Mouse (Mus musculus): ENCODE measurements around the gene Vwa7. TPM values are rescaled to one million over a fixed set of nuclear protein-coding genes. Genes with fewer than 3 reads are reported as not detected.
"Not testable (repeated sequence)": the region's sequence is repeated elsewhere in the genome, so short reads cannot be mapped to it uniquely, and the experiment has no call there.

The Vwa7 gene
- 0.38 and 0.45 TPM in 2 replicates for total RNA-seq (2017)

DNA sequence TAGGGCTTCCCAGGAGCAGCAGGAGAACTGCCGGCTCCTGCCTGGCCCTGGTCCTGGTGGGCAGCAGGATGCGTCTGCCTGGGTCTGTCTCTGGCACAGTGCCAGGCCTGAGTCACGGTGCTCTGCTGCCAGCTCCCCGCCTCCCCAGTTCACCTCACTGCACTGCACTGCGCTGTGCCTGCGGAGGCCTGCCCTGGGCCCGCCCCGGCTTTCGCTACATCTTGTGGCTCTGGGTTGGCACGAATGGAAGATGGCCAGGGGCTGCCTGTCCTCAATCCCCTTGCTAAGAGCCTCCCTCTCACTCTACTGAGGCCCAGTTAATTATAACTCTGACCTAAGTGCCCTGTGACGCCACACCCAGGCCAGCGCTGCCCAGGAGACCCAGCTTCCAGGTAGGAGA is at the start of gene Vwa7:
TSS of gene Vwa7 (plus strand) at position 204 of the 400 bp plus-strand sequence.
- peak; percentile 20 to 36; a peak in 2 of 4 replicates for ATAC-seq (replicated peaks in 1 of 2; ENCODE audit: insufficient read depth in 1 of 2, low FRiP score in 2 of 2, low TSS enrichment in 1 of 2, low read depth in 1 of 2, poor library complexity in 2 of 2, severe bottlenecking in 2 of 2)

DNA sequence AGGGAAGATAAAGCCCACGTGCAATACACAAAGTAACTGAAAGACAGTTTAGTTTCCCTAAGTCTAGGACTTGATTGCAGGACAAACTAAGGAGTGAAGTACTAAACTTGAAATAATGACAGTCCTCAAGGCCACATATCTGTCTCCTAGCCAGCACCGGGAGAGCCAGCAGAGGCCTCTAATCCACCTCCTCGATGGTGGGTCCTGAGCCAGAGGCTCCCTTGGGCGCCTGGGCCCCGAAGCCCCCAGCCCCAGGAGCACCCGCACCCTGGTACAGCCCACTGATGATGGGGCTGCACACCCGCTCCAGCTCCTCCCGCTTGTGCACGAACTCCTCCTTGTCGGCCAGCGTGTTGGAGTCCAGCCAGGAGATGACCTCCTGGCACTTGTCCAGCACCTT is 46.6 kb upstream of the Vwa7 start, which contains the start of gene Gm20481:
TSS of gene Gm20481 (plus strand) at position 91 of the 400 bp plus-strand sequence.
- not testable (repeated sequence) for ATAC-seq (replicated peaks in 1 of 2; ENCODE audit: insufficient read depth in 1 of 2, low FRiP score in 2 of 2, low TSS enrichment in 1 of 2, low read depth in 1 of 2, poor library complexity in 2 of 2, severe bottlenecking in 2 of 2)

GRCm38 (mm10) chr17:34970850-34971249 is 45.5 kb upstream of the Vwa7 start:
- not testable (repeated sequence) for ATAC-seq (replicated peaks in 1 of 2; ENCODE audit: insufficient read depth in 1 of 2, low FRiP score in 2 of 2, low TSS enrichment in 1 of 2, low read depth in 1 of 2, poor library complexity in 2 of 2, severe bottlenecking in 2 of 2)

- peak in 1 of 2 experiments; percentile 18; a peak in 1 of 4 replicates for ATAC-seq (replicated peaks in 1 of 2; ENCODE audit: insufficient read depth in 1 of 2, low FRiP score in 2 of 2, low TSS enrichment in 1 of 2, low read depth in 1 of 2, poor library complexity in 2 of 2, severe bottlenecking in 2 of 2)
These were observed 44.7 kb upstream of the Vwa7 start for GRCm38 (mm10) chr17:34971694-34972068.

- ATAC-seq (replicated peaks in 1 of 2; ENCODE audit: insufficient read depth in 1 of 2, low FRiP score in 2 of 2, low TSS enrichment in 1 of 2, low read depth in 1 of 2, poor library complexity in 2 of 2, severe bottlenecking in 2 of 2), result peak; percentile 91 to 95
These were observed 44.2 kb upstream of the Vwa7 start, which contains the start of the genes Hspa1a and Hspa1l for GRCm38 (mm10) chr17:34972069-34972749. Gene Hspa1a (minus strand): TSS chr17:34972156. Gene Hspa1l (plus strand): TSS chr17:34972703.

- ATAC-seq (replicated peaks in 1 of 2; ENCODE audit: insufficient read depth in 1 of 2, low FRiP score in 2 of 2, low TSS enrichment in 1 of 2, low read depth in 1 of 2, poor library complexity in 2 of 2, severe bottlenecking in 2 of 2), result no peak
These were observed 40.5 kb upstream of the Vwa7 start for GRCm38 (mm10) chr17:34975581-34976492.

- ATAC-seq (replicated peaks in 1 of 2; ENCODE audit: insufficient read depth in 1 of 2, low FRiP score in 2 of 2, low TSS enrichment in 1 of 2, low read depth in 1 of 2, poor library complexity in 2 of 2, severe bottlenecking in 2 of 2), result no peak
These were observed 39.4 kb upstream of the Vwa7 start for GRCm38 (mm10) chr17:34977000-34977399.

- ATAC-seq (replicated peaks in 1 of 2; ENCODE audit: insufficient read depth in 1 of 2, low FRiP score in 2 of 2, low TSS enrichment in 1 of 2, low read depth in 1 of 2, poor library complexity in 2 of 2, severe bottlenecking in 2 of 2), result no peak
These were observed 38.1 kb upstream of the Vwa7 start for GRCm38 (mm10) chr17:34978239-34978638.

DNA sequence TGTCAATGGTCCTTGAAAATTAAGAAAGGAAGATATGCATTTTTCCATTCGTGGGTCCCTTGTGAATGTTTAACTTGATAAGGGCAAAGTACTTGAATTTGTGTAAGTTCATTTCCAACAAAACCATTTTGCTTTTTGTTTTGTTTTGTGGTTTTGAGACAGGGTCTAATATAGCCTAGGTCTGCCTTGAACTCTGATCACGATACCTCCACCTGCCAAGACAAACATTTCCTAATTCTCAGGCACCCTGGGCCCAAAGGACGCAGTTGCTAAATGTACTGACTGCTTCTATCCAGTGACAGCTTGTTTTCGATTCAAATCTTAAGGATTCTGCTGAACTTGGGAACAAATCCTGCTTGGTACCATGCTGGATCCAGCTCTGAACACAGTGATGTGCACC is 36.7 kb upstream of the Vwa7 start:
- no peak for ATAC-seq (replicated peaks in 1 of 2; ENCODE audit: insufficient read depth in 1 of 2, low FRiP score in 2 of 2, low TSS enrichment in 1 of 2, low read depth in 1 of 2, poor library complexity in 2 of 2, severe bottlenecking in 2 of 2)

GRCm38 (mm10) chr17:34980655-34981054 is 35.7 kb upstream of the Vwa7 start:
- no peak for ATAC-seq (replicated peaks in 1 of 2; ENCODE audit: insufficient read depth in 1 of 2, low FRiP score in 2 of 2, low TSS enrichment in 1 of 2, low read depth in 1 of 2, poor library complexity in 2 of 2, severe bottlenecking in 2 of 2)

- peak; percentile 70 to 86 for ATAC-seq (replicated peaks in 1 of 2; ENCODE audit: insufficient read depth in 1 of 2, low FRiP score in 2 of 2, low TSS enrichment in 1 of 2, low read depth in 1 of 2, poor library complexity in 2 of 2, severe bottlenecking in 2 of 2)
These were observed 34.6 kb upstream of the Vwa7 start, which contains the start of gene Lsm2 for GRCm38 (mm10) chr17:34981690-34982180. Gene Lsm2 (plus strand): TSS chr17:34981862.

DNA sequence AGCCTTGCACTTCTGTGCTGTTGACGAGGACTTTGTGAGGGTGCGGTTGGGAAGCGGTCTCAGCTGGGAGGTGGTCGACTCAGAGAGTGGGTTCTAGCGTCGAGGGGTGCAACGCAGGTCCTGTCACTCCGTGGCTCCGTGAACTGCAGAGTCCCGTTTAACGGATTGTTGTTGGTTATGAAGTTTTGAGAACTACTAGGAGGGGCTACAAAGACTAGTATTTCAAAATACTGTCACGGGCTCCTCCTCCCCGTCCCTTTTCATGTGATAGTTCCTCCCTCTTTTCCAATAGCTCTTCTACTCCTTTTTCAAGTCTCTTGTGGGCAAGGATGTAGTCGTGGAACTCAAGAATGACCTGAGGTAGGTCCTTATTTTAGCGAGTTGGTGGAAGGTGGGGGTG is 34.1 kb upstream of the Vwa7 start:
- 0 out of 4 replicates have a peak, but pooled peaks of 1 of the 2 experiments have one; percentile 7 for ATAC-seq (replicated peaks in 1 of 2; ENCODE audit: insufficient read depth in 1 of 2, low FRiP score in 2 of 2, low TSS enrichment in 1 of 2, low read depth in 1 of 2, poor library complexity in 2 of 2, severe bottlenecking in 2 of 2)

GRCm38 (mm10) chr17:34984218-34984617 is 32.2 kb upstream of the Vwa7 start:
- ATAC-seq (replicated peaks in 1 of 2; ENCODE audit: insufficient read depth in 1 of 2, low FRiP score in 2 of 2, low TSS enrichment in 1 of 2, low read depth in 1 of 2, poor library complexity in 2 of 2, severe bottlenecking in 2 of 2), result no peak

DNA sequence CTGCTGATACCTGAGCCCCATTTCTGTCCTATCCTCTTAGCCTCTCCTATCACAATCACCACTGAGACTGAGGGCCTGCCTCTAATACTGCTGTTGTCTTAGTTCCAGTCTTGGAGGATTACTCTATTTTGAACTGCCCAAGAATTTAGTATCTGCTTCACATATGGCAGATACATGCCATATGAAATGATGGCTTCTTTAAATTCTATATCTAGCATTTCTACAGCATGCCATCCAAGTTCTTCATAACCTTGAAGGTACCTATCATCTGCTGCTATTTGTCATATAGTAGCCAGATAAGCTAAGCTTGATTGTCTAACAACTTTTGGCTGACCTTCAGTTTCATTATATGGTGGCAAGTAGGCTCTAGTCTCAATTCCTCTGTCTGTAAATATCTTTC is 21.6 kb upstream of the Vwa7 start:
- ATAC-seq (replicated peaks in 1 of 2; ENCODE audit: insufficient read depth in 1 of 2, low FRiP score in 2 of 2, low TSS enrichment in 1 of 2, low read depth in 1 of 2, poor library complexity in 2 of 2, severe bottlenecking in 2 of 2), result no peak

DNA sequence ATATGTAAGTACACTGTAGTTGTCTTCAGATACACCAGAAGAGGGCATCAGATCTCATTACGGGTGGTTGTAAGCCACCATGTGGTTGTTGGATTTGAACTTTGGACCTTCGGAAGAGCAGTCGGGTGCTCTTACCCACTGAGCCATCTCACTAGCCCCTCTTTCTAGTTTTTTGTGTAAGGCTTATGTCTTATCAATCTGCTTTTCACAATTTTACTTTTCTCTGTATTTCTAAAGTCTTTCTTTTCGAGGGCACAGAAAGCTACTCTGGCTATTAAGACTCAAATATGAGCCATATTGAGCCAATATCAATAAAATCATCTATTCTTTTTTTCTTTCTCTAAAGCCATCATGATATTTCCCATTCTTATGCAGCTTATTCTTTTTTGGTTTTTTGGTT is 21.2 kb upstream of the Vwa7 start:
- ATAC-seq (replicated peaks in 1 of 2; ENCODE audit: insufficient read depth in 1 of 2, low FRiP score in 2 of 2, low TSS enrichment in 1 of 2, low read depth in 1 of 2, poor library complexity in 2 of 2, severe bottlenecking in 2 of 2), result not testable (repeated sequence)

DNA sequence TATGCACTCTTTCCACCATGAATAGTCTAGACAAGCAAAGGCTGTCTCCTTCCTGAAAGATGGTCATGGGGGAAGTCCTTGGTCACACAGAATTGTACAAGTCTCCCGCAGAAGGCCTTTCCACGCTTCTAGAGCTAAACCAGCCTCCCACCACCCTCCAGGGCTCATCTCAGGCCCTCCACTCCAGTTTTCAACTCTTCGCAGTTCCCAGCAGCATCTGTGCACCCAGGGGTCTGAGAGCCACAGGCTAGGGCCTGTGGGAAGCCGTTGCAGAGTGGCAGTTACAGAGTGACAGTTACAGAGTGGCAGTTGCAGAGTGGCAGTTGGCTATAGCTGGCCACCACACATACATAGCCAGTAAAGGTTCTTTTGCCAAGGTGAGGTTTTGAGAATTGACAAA is 20.5 kb upstream of the Vwa7 start:
- ATAC-seq (replicated peaks in 1 of 2; ENCODE audit: insufficient read depth in 1 of 2, low FRiP score in 2 of 2, low TSS enrichment in 1 of 2, low read depth in 1 of 2, poor library complexity in 2 of 2, severe bottlenecking in 2 of 2), result not testable (repeated sequence)

- ATAC-seq (replicated peaks in 1 of 2; ENCODE audit: insufficient read depth in 1 of 2, low FRiP score in 2 of 2, low TSS enrichment in 1 of 2, low read depth in 1 of 2, poor library complexity in 2 of 2, severe bottlenecking in 2 of 2), result no peak
These were observed 19.8 kb upstream of the Vwa7 start for GRCm38 (mm10) chr17:34996411-34997141.

All from hematopoietic stem cell, adult 5-6 weeks (primary cell).